Mouse (Mus musculus) heart, adult 8-10 months (tissue): ENCODE data around the gene Tmed11. TPM values are rescaled to one million over a fixed set of nuclear protein-coding genes. Genes with fewer than 3 reads are reported as not detected.
"Not testable (repeated sequence)": the region's sequence is repeated elsewhere in the genome, so short reads cannot be mapped to it uniquely, and the experiment has no call there.

Source experiments
- DNase-seq: peaks from one replicate; pipeline ENCODE4 v3.0.0; 2022; ENCODE audit warnings: low spot score
- total RNA-seq, 4 experiments: library from RNA; stranded (reverse); gene quantifications; 2 replicates each; pipeline ENCODE4 v1.2.4; 2022

Tmed11 gene
- total RNA-seq, result not detected

DNA sequence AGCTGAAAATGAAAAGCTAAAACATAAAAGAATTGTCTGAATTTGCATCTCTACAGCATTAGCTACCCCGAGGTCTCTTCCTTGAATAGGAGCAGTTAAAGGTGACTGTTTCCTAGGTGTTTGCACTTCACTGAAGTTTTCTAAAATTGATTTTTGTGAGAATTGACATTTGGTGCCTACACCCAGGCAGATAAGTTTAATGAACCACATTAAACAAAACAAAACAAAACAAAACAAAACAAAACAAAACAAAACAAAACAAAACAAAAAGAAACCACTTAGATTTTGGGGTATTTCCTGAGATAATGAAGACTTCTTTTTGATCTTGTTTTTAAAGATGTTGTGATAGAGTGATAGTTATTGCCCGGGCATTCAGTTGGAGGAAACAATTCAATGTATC lies at the start of gene Tmed11:
Gene Tmed11, minus strand, starts transcription at position 101 of the 400 bp plus-strand sequence.
- DNase-seq, result not testable (repeated sequence)

DNA sequence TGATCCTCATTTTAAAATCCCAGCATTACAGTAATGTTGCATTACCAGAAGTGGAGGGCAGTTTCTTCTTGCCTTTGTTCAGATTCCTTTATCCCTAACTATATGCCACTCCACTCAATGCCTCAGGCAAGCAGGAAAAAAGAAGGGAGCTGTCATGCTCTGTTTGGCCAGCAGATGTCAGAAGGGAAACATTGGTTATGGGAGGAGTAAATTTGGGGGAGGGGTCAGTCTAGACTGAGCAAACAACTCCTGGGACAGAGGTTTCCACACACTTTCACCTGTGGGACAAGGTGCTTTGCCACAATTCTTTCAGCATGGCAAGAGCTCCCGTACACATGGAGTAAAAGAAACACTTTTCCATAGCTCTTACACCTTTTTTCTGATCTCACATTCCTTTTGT lies 41.0 kb upstream of the Tmed11 start:
- DNase-seq, result no peak

DNA sequence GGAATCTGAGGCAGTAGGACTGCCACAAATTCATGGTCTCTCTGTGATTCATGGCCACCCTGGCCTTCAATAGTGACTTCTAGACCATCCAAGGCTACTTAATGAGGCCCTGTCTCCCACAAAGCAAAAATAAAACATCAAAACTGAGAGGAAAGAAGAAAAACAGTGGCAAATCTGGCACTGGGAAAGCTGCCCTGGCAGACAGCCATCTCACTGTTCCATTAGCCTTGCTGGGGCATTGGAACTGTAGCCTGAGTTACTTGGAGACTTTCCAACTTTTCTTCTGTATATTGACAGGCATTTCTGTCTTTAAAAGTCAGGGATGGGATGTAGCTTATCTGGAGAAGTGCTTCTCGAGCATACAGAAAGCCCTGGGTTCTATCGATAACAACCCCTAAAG lies 28.1 kb upstream of the Tmed11 start:
- no peak for DNase-seq

DNA sequence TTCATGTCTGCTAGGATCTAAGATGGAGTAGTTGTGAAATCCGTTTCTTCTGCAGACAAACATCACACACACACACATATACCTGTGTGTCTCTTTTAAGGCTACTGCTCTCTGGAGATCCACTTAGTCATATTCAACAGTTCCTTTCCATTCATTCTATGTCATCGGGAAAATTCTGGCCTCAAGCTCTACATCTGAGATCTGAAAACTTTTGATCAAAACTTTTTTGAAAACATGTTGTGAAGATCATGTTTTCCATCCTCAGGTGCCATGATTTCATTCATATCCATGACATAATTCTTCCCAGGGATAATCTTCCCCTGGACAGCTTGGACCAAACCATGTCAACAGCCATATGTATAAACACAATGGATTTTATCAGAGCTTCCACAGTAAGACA lies 13.6 kb upstream of the Tmed11 start, which contains the start of gene Vmn2r8:
Gene Vmn2r8, minus strand, starts transcription at position 101 of the 400 bp plus-strand sequence.
- DNase-seq, result not testable (repeated sequence)

DNA sequence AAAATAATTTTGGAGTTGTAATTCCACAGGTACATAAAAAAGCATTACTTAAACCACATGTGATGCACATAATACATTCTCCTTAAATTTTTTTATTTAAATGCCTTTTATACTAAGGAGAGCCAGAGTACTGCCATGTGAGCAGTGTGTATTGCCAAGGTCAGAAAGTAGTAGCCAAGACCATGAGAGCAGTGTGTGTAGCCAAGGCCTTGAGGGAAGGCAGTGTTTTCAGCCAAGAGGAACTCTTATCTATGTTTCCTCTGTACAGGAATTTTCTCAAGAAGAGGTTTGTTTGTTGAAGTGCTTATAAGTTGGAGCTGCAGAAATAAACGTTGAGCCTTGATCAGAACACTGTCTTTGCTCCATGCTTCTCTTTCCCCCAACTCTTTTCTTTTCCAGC lies 8.5 kb upstream of the Tmed11 start:
- DNase-seq, result peak; percentile 1

DNA sequence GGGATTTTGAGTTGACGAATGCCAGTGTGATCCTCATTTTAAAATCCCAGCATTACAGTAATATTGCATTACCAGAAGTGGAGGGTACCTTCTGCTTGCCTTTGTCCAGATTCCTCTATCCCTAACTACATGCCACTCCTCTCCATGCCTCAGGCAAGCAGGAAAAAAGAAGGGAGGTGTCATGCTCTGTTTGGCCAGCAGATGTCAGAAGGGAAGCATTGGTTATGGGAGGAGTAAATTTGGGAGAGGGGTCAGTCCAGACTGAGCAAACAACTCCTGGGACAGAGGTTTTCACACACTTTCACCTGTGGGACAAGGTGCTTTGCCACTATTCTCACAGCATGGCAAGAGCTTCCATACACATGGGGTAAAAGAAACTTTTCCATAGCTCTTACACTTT lies 4.8 kb downstream of the Tmed11 start:
- DNase-seq, result not testable (repeated sequence)

DNA sequence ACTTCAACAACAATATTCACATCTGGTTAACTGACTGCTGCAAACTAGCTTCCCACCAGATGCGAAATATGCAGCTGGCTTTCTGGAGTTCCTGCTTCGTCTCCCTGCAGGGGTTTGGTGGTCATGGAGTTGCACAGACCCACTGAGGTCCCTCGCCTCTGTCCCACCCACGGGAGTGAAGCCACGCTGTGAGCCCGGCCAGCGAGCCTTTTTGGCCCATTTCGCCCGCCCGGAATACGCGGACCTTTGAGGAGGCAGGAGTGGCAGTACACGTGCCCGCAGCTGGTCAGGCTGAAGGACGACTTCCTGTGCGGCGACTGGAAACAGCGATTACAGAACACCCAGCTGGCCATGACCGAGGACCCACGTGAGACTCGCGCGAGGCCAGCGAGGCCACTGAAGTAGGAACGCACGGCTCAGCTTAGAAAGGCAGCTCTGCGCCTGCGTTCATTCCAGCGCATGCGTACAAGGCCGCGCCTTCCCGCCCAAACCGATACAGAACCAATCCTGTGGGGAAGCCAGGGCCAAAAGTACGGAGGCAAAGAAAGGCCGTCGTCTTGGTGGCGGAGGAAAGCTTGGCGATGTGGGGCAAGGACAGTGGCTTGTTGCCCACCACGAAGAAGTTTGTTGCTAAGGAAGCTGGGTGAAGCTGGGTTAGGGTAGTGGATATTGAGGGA lies 20.4 kb downstream of the Tmed11 start, which contains the start of gene Rnf212:
Gene Rnf212, minus strand, starts transcription at position 353 of the 677 bp plus-strand sequence.
- no peak for DNase-seq

DNA sequence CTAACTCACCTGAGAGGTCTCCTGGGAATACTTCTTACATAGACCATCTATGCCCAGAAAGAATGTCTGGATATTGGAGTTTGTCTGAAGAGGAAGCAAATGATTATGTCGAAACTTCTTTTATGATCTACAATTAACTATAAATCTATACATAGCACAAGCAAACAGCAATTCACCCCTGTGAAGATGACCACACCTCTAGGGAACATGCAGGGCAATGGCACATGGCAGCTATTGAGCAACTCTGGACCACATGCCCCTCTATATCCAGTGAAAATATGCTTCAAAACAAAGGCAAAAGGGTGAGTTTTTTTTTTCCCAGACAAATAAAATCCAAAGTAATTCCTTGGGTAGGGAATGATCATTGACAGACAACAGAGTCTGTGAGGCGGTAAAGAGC lies 35.2 kb downstream of the Tmed11 start:
- no peak for DNase-seq

DNA sequence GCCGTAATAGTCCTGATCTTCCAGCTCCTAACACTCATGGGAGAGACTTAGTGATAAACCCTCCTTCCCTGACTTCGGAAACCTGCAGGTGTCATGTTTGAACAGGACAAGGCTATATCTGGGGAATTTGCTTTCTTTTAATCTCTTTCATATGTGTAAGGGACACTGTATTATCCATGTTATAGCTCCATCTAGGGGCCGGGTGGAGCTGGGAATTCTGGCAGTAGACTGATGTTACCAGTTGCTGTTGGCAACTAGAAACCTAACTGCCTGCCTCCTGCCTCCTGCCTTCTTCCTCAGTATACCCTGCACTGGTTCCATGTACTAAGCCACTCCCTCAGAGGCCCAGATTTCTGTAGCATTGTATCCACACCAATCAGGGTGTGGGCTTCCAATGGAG lies 36.8 kb downstream of the Tmed11 start:
- peak; percentile 3 for DNase-seq

DNA sequence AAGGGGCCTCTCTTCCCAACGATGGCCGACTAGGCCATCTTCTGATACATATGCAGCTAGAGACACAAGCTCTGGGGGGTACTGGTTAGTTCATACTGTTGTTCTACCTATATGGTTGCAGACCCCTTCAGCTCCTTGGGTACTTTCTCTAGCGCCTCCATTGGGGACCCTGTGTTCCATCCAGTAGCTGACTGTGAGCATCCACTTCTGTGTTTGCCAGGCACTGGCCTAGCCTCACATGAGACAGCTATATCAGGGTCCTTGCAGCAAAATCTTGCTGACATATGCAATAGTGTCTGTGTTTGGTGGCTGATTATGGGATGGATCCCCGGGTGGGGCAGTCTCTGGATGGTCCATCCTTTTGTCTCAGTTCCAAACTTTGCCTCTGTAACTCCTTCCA lies 43.9 kb downstream of the Tmed11 start:
- not testable (repeated sequence) for DNase-seq

DNA sequence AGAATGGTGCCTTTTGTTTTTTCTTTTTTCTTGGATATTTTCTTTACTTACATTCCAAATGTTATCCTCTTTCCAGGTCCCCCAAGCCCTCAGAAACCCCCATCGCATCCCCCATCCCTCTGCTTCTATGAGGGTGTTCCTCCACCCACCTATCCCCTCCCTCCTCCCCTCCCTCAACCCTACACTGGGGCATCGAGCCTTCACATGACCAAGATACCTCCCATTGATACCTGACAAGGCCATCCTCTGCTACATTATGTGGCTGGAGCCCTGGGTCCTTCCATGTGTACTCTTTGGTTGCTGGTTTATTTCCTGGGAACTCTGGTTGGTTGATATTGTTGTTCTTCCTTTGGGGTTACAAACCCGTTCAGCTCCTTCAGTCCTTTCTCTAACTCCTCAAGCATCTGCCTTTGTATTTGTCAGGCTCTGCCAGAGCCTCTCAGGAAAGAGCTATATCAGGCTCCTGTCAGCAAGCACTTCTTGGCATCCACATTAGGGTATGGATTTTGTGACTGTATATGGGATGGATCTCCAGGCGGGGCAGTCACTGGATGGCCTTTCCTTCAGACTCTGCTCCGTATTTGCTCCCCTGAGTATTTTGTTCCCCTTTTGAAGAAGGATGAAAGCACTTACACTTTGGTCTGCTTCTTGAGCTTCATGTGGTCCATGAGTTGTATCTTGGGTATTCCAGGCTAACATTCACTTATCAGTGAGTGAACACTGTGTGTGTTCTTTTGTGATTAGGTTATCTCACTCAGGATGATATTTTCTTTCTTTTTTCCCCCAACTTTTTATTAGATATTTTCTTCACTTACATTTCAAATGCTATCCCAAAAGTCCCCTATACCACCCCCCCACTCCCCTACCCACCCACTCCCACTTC lies 44.6 kb downstream of the Tmed11 start:
- no peak for DNase-seq

DNA sequence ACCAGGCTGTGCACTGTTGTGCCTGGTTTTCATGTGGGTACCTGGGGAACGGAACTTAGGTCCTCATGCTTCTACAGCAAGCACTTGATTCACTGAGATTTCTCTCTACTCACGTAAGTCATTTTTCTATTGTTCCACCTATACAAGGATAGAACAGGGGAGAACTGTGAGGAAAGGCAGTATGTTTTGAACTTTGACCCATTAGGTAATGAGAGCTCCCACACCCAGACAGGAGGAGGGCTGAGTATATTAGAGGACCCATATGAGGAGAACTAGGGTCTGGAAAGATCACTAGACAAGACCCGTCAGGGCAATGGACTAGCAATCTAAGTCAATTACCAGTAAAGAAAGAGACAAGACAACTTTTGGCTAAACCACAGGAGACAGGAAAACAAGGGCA lies 50.5 kb downstream of the Tmed11 start:
- DNase-seq, result no peak

DNA sequence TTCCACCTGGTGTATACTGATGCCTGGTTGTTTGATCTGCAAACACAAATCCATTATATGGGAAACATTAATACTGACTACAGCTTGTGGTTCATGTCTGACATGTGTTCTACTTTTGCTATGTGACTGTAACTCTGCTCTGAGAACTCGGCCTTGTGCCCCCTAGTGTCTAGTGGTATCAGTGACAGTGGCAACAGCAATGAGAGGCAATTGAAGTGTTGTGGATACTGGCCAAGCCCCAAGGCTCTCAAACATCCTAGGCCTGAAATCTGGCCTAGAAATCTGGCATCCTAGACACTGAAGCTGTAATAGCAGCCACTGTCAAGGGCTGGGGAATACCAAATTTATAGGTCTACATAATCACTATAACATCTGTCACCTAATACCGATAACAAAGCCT lies 51.3 kb downstream of the Tmed11 start:
- no peak for DNase-seq

DNA sequence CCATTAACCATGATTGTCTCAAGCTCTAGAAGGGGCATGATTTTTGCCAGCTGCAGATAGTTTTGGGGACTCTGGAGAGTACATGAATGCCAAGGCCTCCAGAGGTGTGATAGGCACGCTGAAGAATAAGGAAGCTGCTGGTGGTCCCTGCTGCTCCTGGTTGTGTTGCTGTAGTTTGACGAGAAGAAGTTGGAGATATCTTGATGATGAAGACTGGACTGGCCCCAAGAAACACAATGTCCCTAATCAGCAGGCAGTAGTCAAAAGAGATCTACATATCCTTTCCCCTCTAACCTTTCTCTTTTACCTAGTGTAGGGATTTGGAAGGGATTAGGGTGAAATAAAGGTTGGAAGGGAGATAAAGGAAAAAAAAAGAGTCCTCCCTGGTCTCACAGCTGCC lies 52.6 kb downstream of the Tmed11 start:
- DNase-seq, result no peak

DNA sequence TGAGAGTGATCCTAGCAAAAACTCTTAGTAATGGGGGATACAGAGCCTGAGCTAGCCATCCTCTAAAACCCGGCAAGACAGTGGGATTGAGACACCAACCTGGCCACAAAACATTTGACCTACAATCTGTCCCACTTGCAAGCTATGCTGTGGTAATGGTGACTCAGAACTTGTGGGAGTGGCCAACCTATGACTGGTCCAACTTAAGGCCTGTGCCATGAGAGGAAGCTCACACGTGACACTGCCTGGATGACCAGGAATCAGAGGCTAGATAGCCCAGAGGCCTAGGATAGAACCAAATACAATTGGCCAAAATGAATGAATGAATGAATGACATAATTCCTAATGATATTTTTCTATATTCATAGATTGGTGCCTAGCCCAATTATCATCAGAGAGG lies 53.3 kb downstream of the Tmed11 start:
- DNase-seq, result no peak

DNA sequence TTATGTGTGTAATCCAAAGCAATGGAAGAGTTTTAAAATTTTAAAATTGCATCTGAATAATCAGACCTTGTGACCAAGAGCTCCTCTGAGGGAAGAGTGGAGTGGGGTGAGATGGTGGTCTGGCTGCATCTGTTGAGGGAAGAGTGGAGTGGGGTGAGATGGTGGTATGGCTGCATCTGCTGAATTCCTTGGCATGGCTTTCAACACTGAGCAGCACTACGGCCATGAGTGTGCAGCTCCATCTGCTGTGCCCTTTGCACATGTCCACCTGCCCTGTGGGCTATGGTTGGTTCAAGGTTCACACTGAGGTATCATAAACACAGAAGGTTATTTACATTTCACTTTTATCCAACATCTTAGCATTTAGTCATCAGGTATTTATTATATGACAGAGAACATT lies 67.7 kb downstream of the Tmed11 start:
- DNase-seq, result no peak

Other genes starting within 250 kb of the Tmed11 start
- gene Cplx1, start 245.3 kb downstream of the Tmed11 start, total RNA-seq, result under 1 TPM; 0.22 to 0.24 (median 0.22) TPM
- gene Gak, start 165.6 kb downstream of the Tmed11 start, total RNA-seq, result 10 to 100 TPM; 20.1 to 26.2 (median 21.0) TPM
- gene Tmem175, start 165.6 kb downstream of the Tmed11 start, total RNA-seq, result 10 to 100 TPM in 3 of 4 experiments, 1 to 10 TPM in 1; 9.9 to 11.5 (median 11.0) TPM
- gene Idua, start 135.0 kb downstream of the Tmed11 start, total RNA-seq, result 10 to 100 TPM; 17.9 to 27.3 (median 21.1) TPM
- gene Dgkq, start 125.7 kb downstream of the Tmed11 start, total RNA-seq, result 1 to 10 TPM; 5.1 to 8.9 (median 6.1) TPM
- under 1 TPM in 1 of 4 experiments, not detected in 3; 0.06 TPM for gene Slc26a1, start 119.8 kb downstream of the Tmed11 start, total RNA-seq
- gene Fgfrl1, start 103.0 kb downstream of the Tmed11 start, total RNA-seq, result 10 to 100 TPM; 22.5 to 30.0 (median 26.3) TPM
- gene Rnf212, start 20.4 kb downstream of the Tmed11 start, total RNA-seq, result not detected
- gene Vmn2r8, start 13.5 kb upstream of the Tmed11 start, total RNA-seq, result not detected
- gene Vmn2r9, start 57.2 kb upstream of the Tmed11 start, total RNA-seq, result not detected
- not detected for gene Vmn2r10, start 211.2 kb upstream of the Tmed11 start, total RNA-seq